Mouse (Mus musculus) erythroblast, embryonic 14.5 days (primary cell): Measurements from ENCODE around the gene Srsf7.

Source experiments
- GATA1 ChIP-seq: IDR thresholded peaks from 2 replicates; pipeline ENCODE4 v1.6.1; 2012; ENCODE audit warnings: low read length, inconsistent platforms, mixed read lengths
- TAL1 ChIP-seq: IDR thresholded peaks from 3 replicates; pipeline ENCODE4 v1.6.1; 2012; ENCODE audit warnings: low read length, inconsistent platforms, mixed read lengths

DNA sequence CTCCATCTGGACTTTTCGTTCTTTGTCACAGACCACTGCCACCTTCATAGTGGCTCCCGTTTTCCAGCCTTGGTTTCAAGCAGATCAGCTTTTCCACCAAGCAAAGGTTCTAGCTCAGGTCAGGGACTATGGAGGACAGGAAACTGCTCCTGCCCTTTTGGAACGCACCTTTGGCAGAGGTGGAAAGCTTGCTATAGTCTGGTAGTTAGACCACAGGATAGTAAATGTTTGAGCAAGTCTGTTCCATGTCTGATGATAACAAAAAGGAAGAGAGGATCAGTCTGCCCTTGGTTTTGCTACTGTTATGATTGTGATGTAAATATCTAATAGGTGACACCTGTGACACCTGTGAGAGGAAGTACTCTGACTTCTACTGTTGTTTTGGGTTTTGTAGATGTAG lies 31.1 kb downstream of the Srsf7 start:
- TF ChIP-seq TAL1 (no peak), GATA1 (no peak)
